Mouse (Mus musculus): ENCODE data around the gene Rpl9-ps1. TPM values are rescaled to one million over a fixed set of nuclear protein-coding genes. Genes with fewer than 3 reads are reported as not detected.

Rpl9-ps1 gene
- total RNA-seq, 1 experiment from 2014 or later = not detected

Other genes starting within 250 kb of the Rpl9-ps1 start
- gene Rasl10b, start 236.5 kb downstream of the Rpl9-ps1 start, total RNA-seq (2017) = 0.11 TPM in 1 of 3 replicates, not detected in the others
- gene Gas2l2, start 216.2 kb downstream of the Rpl9-ps1 start, total RNA-seq (2017) = not detected in 3 replicates
- 2.9 to 8.2 TPM (median 6.0 TPM) in 3 replicates for gene 1700020L24Rik, start 207.9 kb downstream of the Rpl9-ps1 start, total RNA-seq (2017)
- 0.39 to 0.75 TPM in 2 of 3 replicates, not detected in the other for gene Mmp28, start 182.6 kb downstream of the Rpl9-ps1 start, total RNA-seq (2017)
- gene Taf15, start 172.5 kb downstream of the Rpl9-ps1 start, total RNA-seq (2017) = 32.9 to 77.9 TPM (median 52.7 TPM) in 3 replicates
- gene Heatr9, start 123.4 kb downstream of the Rpl9-ps1 start, total RNA-seq (2017) = 7.9 to 25.0 TPM (median 9.1 TPM) in 3 replicates
- 781 to 2,479 TPM (median 803 TPM) in 3 replicates for gene Ccl5, start 115.1 kb downstream of the Rpl9-ps1 start, total RNA-seq (2017)
- 98.1 to 442 TPM (median 354 TPM) in 3 replicates for gene Ccl9, start 67.0 kb downstream of the Rpl9-ps1 start, total RNA-seq (2017)
- gene Ccl6, start 52.5 kb downstream of the Rpl9-ps1 start, total RNA-seq (2017) = 235 to 1,319 TPM (median 1,123 TPM) in 3 replicates
- gene Ccl3, start 3.7 kb upstream of the Rpl9-ps1 start, total RNA-seq (2017) = 448 to 606 TPM (median 547 TPM) in 3 replicates
- 523 to 801 TPM (median 669 TPM) in 3 replicates for gene Ccl4, start 17.0 kb upstream of the Rpl9-ps1 start, total RNA-seq (2017)
- 8.1 to 15.4 TPM (median 14.2 TPM) in 3 replicates for gene Wfdc17, start 58.4 kb upstream of the Rpl9-ps1 start, total RNA-seq (2017)
- 4.7 TPM in 1 of 3 replicates, not detected in the others for gene Wfdc18, start 63.4 kb upstream of the Rpl9-ps1 start, total RNA-seq (2017)
- gene Wfdc21, start 101.3 kb upstream of the Rpl9-ps1 start, total RNA-seq (2017) = 0.95 TPM in 1 of 3 replicates, not detected in the others
- 12.9 to 19.4 TPM (median 16.7 TPM) in 3 replicates for gene Heatr6, start 108.1 kb upstream of the Rpl9-ps1 start, total RNA-seq (2017)
- gene Hnf1b, start 204.4 kb upstream of the Rpl9-ps1 start, total RNA-seq (2017) = not detected in 3 replicates